Mouse (Mus musculus): ENCODE measurements around the gene Ccl1.

Gene Ccl1

GRCm38 (mm10) chr11:82205221-82205620 is 100.3 kb downstream of the Ccl1 start:
- no peak for DNase-seq (ENCODE audit: low read depth)

DNA sequence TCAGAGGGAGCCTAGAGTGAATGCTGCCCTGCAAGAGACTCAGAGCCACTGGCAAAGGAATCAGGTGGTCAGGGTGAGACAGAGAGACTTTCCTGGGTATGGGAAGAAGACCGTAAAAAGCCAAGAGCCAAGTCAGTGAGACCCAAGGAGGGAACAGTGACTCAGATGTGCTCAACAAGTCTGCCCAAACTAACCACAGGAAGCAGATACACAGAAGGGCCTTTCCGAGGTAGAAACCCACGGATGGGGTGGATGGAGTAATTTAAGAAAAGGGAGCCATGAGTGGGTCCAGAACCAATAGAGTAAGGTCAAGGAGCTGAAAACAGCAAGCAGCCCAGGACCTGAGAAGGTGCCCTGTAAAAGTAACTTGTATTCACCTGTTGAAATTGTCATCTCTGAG is 101.8 kb downstream of the Ccl1 start:
- DNase-seq (ENCODE audit: low read depth): peak; percentile 65

GRCm38 (mm10) chr11:82197774-82198173 is 107.7 kb downstream of the Ccl1 start:
- DNase-seq (ENCODE audit: low read depth): no peak

DNA sequence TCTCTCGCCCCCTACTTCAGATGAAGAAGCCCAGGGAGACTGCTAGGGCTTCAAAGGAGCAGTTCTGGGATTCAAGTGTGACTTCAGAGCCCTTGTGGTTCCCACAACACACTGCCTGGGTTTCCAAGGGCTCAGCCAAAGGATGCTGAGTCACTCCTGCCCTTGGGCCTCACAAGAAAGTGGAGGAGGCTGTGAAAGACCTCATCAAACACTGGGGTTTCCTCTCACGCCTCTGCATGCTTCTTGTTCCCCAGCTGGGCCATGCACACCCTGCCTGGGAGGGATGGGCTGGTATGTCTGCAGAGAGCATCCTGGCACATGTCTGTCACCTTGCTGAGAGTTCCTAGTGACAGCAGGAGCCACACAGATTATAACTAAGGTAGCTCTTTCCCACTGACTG is 110.5 kb downstream of the Ccl1 start:
- no peak for DNase-seq (ENCODE audit: low read depth)

DNA sequence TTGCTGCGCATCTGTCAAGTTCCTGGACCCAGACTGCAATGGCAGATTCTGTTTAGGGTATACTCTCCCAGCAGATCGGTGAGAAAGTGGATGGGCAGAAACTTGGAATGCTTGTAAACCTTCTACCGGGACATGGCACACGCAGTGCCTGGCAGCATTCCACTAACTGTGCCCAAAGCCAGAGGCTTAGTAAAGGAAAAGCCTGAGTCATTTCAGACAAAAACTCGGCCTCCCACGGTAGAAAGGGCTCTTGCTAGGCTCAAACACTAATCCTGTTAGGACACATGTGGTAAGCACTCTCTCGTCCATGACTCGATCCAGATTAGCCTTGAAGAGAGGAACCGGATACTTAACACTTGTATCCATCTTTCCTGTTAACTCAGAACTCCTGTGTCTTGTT is 111.7 kb downstream of the Ccl1 start:
- no peak for DNase-seq (ENCODE audit: low read depth)

GRCm38 (mm10) chr11:82189782-82190563 is 115.5 kb downstream of the Ccl1 start:
- no peak for DNase-seq (ENCODE audit: low read depth)

DNA sequence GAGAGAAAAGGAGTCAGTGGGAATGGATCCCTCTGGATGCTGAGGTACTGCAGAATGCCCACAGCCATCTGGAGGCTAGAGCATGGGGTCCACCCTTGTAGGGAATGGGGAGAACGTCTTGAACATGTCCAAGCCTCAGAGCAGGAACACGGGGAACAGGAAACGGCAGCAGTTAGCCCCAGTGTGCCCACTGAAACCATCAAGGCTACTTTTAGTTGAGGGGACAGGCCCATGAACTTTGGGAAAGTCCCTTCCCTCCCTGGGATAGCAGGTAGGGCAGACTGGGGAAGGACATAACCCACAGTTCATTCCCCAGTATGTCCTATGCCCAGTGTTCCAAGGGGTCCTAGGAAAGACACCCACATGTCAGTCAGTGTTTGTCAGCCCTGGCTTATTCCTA is 119.8 kb downstream of the Ccl1 start:
- no peak for DNase-seq (ENCODE audit: low read depth)

- DNase-seq (ENCODE audit: low read depth): peak; percentile 81
Observed at GRCm38 (mm10) chr11:82183281-82183935, 122.1 kb downstream of the Ccl1 start.

DNA sequence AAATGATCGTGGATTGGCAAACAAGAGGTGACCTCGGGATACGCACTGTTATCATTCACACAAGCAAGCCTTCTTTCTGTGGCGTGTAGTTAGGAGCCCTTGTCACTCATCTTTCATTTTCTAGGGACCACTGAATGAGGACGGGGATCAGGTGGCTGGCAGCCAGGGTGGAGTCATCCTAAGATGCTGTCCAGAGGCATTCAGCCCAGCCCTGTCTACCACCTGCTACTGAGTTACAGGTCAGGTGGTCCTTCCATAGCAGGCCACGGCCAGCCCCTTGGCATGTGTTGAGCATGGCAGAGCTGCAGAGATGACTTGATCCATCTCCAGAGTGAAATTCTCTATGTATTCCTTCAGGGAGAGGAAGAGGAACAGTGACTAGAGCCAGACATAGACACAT is 123.1 kb downstream of the Ccl1 start:
- no peak for DNase-seq (ENCODE audit: low read depth)

DNA sequence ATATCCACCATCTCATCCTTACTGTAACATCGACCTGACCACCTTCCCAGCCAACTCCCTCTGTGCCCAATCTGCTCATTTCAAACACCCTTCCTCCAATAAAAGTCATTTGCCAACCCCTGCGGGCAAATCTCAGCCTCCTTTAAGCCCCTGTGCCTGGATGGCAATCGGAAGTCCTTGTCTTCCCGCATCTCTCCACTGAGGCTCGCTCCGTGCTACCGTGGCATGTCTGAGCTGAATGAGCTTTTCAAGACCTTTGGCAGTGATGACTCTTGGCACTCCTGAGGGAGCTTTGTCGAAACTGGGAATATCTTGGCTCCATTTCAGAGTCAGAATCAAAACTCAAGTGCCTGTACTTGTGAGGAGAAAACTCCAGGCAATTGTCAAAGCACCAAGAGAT is 124.2 kb downstream of the Ccl1 start:
- DNase-seq (ENCODE audit: low read depth): no peak

GRCm38 (mm10) chr11:82178161-82178560 is 127.3 kb downstream of the Ccl1 start:
- no peak for DNase-seq (ENCODE audit: low read depth)

DNA sequence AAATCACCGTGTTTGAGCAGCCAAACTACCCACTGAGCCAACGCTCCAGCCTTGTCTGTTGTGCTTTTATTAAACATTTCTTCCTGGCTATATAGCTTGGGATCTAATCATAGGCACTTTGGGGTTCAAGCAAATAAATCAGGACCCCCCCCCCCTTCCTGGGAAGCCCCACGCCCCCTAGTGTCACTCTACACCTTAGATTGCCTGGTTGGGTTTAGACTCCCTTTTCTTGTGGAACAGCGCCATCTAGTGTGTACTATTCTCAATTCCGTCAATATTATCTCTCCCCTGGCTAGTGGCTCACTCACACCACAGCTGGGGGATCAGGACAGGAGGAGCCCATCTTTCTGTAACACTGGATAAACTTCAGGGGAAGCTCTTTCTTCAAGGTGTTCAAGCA is 127.8 kb downstream of the Ccl1 start:
- peak; percentile 87 for DNase-seq (ENCODE audit: low read depth)

GRCm38 (mm10) chr11:82174794-82175193 is 130.7 kb downstream of the Ccl1 start:
- peak; percentile 80 for DNase-seq (ENCODE audit: low read depth)

DNA sequence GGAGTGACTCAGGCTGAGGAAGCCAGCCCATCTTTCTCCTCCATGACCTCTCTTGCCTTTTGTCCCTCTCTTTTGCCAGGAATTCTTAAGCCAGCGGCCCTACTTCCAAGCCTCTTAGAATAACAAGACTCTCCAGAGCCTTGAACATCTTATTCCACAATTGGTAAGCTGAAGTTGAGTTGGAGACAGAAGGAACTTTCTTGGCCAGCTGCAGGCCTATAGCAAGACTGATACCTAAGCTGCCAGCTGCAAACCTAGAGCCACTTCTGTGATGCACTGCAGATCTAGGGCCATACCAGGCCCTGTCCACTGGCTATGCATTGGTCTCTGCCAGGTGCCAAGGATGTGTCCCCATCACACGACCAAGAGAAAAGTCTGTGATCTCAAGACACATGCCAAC is 132.0 kb downstream of the Ccl1 start:
- DNase-seq (ENCODE audit: low read depth): no peak

GRCm38 (mm10) chr11:82171316-82172071 is 134.0 kb downstream of the Ccl1 start:
- no peak for DNase-seq (ENCODE audit: low read depth)

DNA sequence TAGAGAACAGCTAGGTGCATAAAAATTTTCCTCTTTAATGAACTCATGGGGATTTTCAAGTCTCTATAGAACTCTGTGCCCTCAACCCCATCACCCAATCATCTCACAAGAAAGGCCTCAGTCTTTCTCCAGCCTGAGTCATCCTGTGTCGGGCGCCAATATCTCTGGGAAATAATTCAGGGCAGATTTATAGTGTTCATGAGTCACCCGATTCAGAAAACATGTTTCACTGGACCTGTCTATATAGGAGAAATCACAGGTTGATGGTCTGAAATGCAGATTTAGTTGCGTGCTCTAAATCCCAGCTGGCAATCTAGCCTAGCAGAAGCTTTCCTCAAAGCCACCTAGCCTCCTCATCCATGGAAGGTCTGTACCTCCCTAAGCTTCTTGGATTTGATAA is 136.0 kb downstream of the Ccl1 start:
- DNase-seq (ENCODE audit: low read depth): no peak

DNA sequence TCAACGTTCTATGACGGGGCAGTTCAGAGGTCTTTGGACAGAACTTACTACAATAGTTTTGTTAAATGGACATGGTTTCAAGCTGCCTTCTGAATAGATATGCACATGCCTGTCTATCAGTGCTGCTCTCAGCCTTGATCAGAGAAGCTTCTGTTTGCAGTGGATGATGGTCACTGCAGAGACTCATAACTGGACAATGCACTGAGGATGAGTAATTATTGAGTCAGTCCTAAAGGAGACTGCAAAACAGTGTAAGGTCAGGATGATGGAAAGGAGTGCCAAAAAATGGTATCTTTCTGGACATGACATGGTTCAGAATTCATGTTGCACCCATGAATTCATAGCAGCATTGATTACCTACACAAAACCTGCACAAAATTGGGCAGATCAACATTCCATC is 137.2 kb downstream of the Ccl1 start:
- no peak for DNase-seq (ENCODE audit: low read depth)

DNA sequence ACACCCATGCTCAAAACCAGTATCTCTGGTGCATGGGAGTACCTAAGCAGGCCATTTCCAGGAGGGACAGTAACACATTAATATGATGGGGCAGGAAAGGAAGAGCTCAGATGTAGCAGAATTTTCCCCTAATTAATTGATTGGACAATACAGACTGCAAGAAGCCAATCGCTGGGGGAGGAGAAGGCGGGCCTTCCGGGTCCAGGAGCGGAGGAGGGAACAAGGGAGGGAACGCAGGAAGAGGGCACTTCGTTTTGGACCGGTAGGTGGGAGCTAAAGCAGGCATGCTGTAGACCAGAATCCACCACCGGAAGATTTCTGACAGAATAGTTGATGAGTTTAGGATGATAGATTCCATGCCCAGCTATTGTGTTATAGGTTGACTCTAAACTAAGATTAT is 142.2 kb downstream of the Ccl1 start:
- no peak for DNase-seq (ENCODE audit: low read depth)

GRCm38 (mm10) chr11:82159126-82159525 is 146.4 kb downstream of the Ccl1 start:
- DNase-seq (ENCODE audit: low read depth): no peak

- no peak for DNase-seq (ENCODE audit: low read depth)
Observed at GRCm38 (mm10) chr11:82139492-82140094, 165.9 kb downstream of the Ccl1 start.

DNA sequence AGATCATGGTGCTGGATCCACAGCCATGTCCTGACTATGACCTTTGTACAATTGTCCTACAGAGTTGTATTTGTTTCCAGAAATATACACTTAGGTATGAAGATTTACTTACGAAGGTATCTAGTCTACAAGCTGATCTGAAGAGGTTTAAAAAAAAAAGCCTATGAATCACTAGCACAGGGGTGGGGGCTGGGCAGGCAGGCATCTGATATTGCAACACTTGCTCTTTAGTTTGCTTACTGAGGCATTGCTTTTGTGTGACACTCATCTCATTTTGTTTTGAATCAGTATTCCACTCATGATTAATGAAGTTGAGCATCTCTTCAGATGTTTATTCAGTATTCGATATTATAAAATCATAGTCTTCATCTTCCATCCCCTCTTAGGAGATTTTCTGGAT is 169.3 kb downstream of the Ccl1 start:
- DNase-seq (ENCODE audit: low read depth): no peak

DNA sequence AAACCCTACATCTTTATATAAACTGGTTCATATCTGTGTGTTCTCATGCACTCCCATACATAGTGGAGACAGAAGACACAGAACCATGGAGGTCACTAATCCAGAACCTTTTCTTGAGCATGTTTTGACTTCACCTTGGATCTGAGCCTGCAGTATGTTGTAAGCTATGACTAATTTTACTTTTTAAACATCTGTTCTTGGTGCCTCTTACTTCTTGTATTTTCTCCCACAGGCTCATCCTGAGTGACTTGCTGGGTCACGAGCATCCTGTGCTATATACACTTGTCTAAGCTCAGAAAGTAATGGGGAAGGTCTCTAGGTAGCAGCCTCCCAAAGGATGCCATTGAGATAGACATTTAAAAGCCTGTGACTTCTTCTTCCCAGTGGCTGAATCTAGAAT is 172.5 kb downstream of the Ccl1 start:
- no peak for DNase-seq (ENCODE audit: low read depth)
